Mouse (Mus musculus) lung, postnatal 0 days (tissue): ENCODE results near the gene Gm10134.

Experiments
- CTCF ChIP-seq: IDR thresholded peaks from 2 replicates; pipeline ENCODE4 v1.5.1; 2016; ENCODE audit warnings: antibody characterized with exemption, mild to moderate bottlenecking
- EP300 ChIP-seq: IDR thresholded peaks from 2 replicates; pipeline ENCODE4 v1.6.1; 2016; ENCODE audit warnings: antibody characterized with exemption, mild to moderate bottlenecking, control low read depth

DNA sequence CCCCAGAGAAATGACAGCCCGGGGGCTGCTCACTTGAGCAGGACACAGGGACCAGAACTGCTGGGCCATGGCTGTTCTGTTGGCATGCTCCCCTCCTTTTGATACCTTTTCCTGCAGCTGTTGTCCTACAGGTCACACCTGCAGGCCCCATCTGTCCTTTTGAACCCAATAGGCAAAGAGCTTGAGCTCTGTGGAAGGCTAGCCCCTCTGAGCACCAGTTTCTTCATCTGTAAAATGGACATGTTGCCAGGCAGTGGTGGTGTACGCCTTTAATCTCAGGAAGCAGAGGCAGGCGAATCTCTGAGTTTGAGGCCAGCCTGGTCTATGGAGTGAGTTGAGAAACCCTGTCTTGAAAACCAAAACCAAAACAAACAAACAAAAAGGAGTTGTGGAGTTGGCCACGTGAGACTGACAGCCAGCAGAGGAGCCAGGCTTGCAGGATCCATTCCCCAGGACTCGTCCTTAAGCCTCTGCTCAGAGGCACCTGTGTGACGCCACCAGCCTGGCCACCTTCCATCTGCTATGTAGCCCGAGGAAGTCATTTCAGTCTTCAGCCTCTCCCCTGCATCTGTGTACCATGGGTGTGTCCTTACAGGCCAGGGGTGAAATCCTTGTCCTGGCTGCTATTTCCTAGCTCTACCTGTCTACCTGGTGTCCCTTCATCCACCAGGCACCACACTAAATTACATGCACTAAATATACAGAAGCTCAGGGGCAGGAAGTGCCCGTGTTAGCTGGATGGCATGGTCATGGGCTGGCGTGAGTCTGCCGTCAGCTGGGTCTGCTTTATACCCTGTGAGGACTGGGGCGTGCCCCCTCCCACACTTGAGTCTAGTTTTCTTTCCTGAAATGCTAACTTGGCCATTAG lies 31.1 kb downstream of the Gm10134 start:
- TF ChIP-seq CTCF (no peak), EP300 (no peak)
